Mouse (Mus musculus) ES-Bruce4 (cell line): ENCODE results near the gene Stum.

Experiments used
- EP300 ChIP-seq: IDR thresholded peaks from 2 replicates; pipeline ENCODE4 v1.6.1; 2011; ENCODE audit warnings: low read depth, low read length; ENCODE audit not compliant: insufficient read depth
- POLR2A ChIP-seq: IDR thresholded peaks from one replicate; pipeline ENCODE4 v1.8.1; 2011; ENCODE audit warnings: low read length; ENCODE audit not compliant: insufficient read depth

DNA sequence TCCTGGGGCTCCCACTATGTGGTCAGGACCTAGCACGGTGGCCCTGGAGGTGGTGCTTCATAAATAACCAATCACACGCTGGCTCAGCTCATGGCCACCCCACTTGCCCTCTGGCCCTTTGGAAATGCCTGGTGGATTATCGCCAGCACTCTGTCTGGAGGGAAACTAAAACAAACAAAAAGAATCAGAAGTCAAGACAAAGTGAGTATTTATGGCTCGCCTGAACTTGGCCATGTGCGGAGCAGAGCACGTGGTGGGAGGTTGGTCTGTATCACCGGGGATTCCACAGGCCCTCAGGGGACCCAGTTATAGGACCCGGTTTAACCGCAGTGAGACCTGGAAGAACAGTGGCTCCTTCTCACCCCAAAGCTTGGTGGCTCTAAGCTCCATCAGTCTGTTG lies 74.5 kb downstream of the Stum start:
- TF ChIP-seq POLR2A (no peak), EP300 (no peak)
